Mouse (Mus musculus) liver, embryonic 12.5 days (tissue): Measurements from ENCODE around the gene Naa38. TPM values are rescaled to one million over a fixed set of nuclear protein-coding genes. Genes with fewer than 3 reads are reported as not detected.

Experiments used
- ATAC-seq: fragments of 200-750 bp; cut with Nextera tagmentation; 2 replicates; pipeline ENCODE4 v1.8.0; 2017; ENCODE audit warnings: moderate number of reproducible peaks, mild to moderate bottlenecking, moderate library complexity
- H3K27ac ChIP-seq: fragments of 300-500 bp; sonication (generic); 2 replicates; pipeline ENCODE4 v1.5.1; 2016; ENCODE audit warnings: mild to moderate bottlenecking
- H3K27me3 ChIP-seq: fragments of 300-500 bp; sonication (generic); replicated peaks from 2 replicates; pipeline ENCODE4 v1.6.1; 2016; ENCODE audit warnings: mild to moderate bottlenecking, moderate library complexity
- H3K36me3 ChIP-seq: fragments of 300-500 bp; sonication (generic); 2 replicates; pipeline ENCODE4 v1.6.1; 2016; ENCODE audit warnings: mild to moderate bottlenecking, moderate library complexity
- H3K4me1 ChIP-seq: fragments of 300-500 bp; sonication (generic); 2 replicates; pipeline ENCODE4 v1.6.1; 2016
- H3K4me2 ChIP-seq: fragments of 300-500 bp; sonication (generic); 2 replicates; pipeline ENCODE4 v1.6.1; 2016; ENCODE audit warnings: mild to moderate bottlenecking, moderate library complexity
- H3K4me3 ChIP-seq: fragments of 300-500 bp; sonication (generic); 2 replicates; pipeline ENCODE4 v1.5.1; 2016; ENCODE audit warnings: mild to moderate bottlenecking, moderate library complexity
- H3K9ac ChIP-seq: fragments of 300-500 bp; sonication (generic); 2 replicates; pipeline ENCODE4 v1.6.1; 2016; ENCODE audit warnings: mild to moderate bottlenecking, moderate library complexity
- H3K9me3 ChIP-seq: fragments of 300-500 bp; sonication (generic); replicated peaks from 2 replicates; pipeline ENCODE4 v1.6.1; 2016; ENCODE audit warnings: mild to moderate bottlenecking, moderate library complexity
- WGBS: fragments of 180-500 bp; shearing (Covaris S2); methylation state at CpG from one replicate; pipeline ENCODE4 v1.1.7; 2016; ENCODE audit not compliant: insufficient replicate concordance; 5-methylcytosine and 5-hydroxymethylcytosine counted together
- polyA plus RNA-seq: library from polyadenylated mRNA; unstranded; fragments of >200 nt; fragmentation: Nextera tagmentation; extraction: Ambion mirVana; gene quantifications from 2 replicates; pipeline ENCODE4 v1.2.1, GENCODE M21; 2016

The Naa38 gene
- polyA plus RNA-seq, 1 experiment from 2014 or later = 119 TPM

DNA sequence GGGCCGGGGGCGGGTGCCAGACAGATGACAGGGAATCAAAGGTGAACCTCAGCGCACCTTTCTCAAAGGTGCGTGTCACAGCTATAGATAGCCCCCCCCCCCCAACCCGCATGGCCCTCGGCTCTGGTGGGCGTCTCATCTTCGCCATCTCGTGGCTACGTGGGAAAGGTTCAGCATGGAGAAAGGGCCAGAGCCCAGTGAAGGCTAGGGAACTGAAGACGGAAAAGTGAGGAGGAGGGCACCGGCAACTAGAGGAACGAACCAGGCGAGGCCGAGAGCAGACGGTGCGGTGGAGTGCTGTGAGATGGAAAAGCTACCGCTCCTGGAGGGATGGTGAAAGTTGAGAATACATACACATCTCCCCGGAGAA is 24.1 kb downstream of the Naa38 start:
- Histone ChIP-seq H3K27me3 (peaks cover 50% of the 10 kb centered on the region), H3K9ac (peak overlapping the region; percentile 63), H3K4me1 (peaks cover 86% of the 10 kb centered on the region), H3K4me3 (peak overlapping the region; percentile 60), H3K4me2 (peak overlapping the region; percentile 100), H3K9me3 (no peaks in the 10 kb centered on the region), H3K36me3 (no peaks in the 10 kb centered on the region), H3K27ac (peak overlapping the region; percentile 83)
- no peak for ATAC-seq
- WGBS = under 1% methylated on average over 19 of the region's 19 CpGs

DNA sequence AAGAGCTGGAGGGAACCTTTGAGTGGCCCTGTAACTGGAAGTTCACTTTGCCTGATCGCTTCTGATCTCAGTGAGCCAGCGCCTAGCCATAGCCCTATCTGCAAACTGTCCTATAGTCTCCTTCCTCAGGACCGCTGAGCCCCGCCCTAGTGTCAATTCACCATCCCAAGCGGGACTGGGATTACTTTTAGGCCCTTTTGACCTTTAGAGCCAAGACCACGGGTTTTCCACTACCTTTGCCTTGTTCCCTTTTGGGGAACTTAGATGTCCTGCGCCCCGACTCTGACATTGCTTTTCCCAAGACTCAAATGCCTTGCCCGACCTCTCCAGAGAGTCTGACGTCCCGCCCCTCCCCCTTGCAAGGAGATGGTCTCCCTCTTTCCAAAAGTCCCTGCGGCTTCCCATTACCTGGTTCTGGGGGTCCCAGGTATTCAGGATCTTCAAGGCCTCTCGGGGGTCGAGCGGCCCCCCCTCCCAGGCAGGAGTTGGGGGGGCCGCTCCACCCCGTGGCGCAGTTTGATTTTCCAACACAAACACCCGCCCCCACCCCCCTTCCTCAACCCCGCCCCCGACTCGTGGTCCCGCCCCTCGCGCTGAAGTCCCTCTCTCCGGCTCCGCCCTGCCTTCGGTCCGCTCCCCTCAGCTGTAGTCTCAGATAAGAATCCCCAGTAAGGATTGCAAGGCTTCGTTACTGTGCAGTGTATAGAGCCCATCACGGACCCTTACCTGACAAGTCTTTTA is 24.7 kb downstream of the Naa38 start:
- WGBS = under 1% methylated on average over 30 of the region's 31 CpGs
- Histone ChIP-seq H3K27me3 (peaks cover 50% of the 10 kb centered on the region), H3K36me3 (no peaks in the 10 kb centered on the region), H3K27ac (peak overlapping the region; percentile 83), H3K4me1 (peaks cover 84% of the 10 kb centered on the region), H3K9ac (peak overlapping the region; percentile 63), H3K4me3 (peak overlapping the region; percentile 60), H3K4me2 (peak overlapping the region; percentile 100), H3K9me3 (no peaks in the 10 kb centered on the region)
- ATAC-seq = peak; percentile 73

DNA sequence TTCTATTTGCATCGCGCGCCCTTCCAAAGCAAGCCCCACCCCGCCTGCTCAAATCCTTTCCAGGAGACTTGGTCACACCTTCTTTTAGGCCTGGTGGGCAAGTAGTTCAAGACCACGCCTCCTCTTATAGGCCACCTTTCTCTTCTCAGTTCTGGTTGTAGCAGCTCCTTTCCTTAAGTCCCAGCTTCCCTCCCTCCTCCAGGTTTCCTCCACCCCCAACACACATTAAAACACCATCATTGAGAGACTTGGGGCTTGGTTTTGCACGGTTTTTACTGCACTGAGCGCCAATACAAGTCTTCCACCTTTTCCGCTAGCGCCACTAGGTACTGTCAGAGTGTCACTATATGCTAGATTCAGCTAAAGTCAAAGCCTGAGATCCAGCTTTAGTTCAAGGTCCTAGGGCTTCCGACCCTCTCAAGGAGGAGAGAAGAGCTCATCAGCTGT is 25.3 kb downstream of the Naa38 start:
- Histone ChIP-seq H3K27ac (peak overlapping the region; percentile 83; the same call in 1 of the 2 replicates), H3K4me2 (peak overlapping the region; percentile 100), H3K4me1 (peaks cover 80% of the 10 kb centered on the region), H3K9me3 (no peaks in the 10 kb centered on the region), H3K27me3 (peaks cover 49% of the 10 kb centered on the region), H3K9ac (no peak overlapping the region; the same call in 1 of the 2 replicates), H3K4me3 (peak overlapping the region; percentile 60), H3K36me3 (no peaks in the 10 kb centered on the region)
- WGBS = 14% methylated on average over 10 of the region's 10 CpGs
- ATAC-seq = no peak

DNA sequence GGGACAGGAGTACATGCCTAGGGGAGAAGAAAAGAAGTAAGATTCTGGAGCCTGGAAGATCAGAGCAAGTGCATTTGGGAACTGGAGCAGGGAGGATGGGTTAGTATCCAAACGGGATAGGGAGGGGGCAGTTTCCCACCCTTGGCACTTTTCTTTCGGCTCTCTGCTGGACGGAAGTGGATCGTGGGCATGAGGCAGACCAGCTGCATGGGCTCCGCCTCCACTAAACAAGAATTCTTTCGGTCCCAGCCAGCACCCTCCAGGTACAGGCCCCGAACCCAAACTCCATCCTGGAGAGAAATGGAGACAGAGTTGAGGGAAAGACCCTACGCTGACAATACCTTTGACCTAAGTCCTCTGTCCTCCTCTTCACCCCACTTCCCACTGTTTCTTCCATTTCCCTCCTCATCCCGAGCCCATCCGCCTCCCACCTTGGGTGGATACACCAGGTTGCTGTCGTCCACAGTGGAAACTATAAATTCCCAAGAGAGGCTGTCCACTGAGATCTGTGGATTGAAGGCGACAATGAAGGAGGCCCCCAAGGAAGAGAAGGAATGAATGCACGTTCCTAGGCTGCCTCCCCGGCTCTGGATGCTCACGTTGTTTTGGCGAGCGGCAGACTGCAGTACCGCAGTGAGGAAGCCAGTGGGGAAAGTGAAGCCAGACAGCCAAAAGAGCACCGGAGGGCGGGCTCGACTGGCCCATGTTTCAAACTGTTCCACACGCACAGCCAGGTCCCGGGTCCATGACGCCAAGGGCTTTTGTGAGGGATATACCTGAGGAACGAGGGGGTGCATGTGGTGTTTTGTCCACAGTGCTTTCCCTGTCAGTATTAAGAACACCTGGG is 26.1 kb downstream of the Naa38 start:
- Histone ChIP-seq H3K4me1 (peaks cover 80% of the 10 kb centered on the region), H3K27me3 (peaks cover 42% of the 10 kb centered on the region), H3K4me3 (0 out of 2 replicates have a peak overlapping the region, but pooled peaks have one; percentile 60), H3K27ac (no peak overlapping the region), H3K9me3 (no peaks in the 10 kb centered on the region), H3K9ac (no peak overlapping the region), H3K4me2 (peak overlapping the region; percentile 100), H3K36me3 (no peaks in the 10 kb centered on the region)
- ATAC-seq = no peak
- WGBS = 29% methylated on average over 25 of the region's 25 CpGs

DNA sequence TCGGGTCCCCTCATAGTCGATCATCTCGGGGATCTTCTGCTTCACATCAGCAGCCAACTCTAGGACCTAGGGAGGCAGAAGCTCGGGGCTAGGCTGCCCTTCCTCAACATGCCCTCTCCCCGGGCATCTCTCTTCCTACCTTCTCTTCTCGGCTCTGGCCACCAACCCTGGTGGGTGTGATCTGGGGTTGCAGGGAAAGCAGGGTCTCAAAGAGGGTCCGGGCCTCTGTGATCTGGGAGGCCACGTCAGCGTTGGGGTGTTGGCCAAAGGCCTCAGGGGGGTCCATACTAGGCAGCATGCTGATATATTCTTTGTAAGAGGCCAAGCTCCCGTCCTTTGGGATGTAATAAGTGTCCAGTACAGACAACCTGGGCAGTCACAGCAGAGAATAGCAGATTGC is 27.6 kb downstream of the Naa38 start:
- Histone ChIP-seq H3K27ac (no peak overlapping the region), H3K9me3 (no peaks in the 10 kb centered on the region), H3K9ac (no peak overlapping the region), H3K4me1 (peaks cover 71% of the 10 kb centered on the region), H3K36me3 (no peaks in the 10 kb centered on the region), H3K27me3 (peaks cover 33% of the 10 kb centered on the region), H3K4me3 (no peak overlapping the region), H3K4me2 (no peak overlapping the region)
- 75% methylated on average over 10 of the region's 10 CpGs for WGBS
- no peak for ATAC-seq

DNA sequence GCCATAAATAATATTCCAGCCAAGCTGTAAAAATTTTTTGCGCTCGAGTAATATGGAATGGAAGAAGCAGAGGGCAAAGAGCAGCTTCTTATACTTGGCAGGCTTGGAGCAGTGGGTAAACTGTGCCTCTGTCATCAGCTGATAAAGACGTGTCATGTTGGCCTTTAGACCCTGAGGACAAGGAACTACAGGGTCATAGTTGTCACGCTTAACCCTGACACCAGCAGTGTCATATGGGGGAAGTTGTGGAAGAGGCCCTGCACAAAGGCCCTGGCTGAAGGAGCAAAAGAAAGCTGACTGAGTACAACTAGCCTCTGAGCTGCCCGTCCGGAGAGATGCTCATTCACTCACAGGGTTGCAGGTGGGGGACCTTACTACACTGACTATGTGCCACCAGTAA is 28.6 kb downstream of the Naa38 start:
- H3K4me3 ChIP-seq = no peak overlapping the region
- H3K27ac ChIP-seq = no peak overlapping the region
- no peak for ATAC-seq
- no peak overlapping the region for H3K4me2 ChIP-seq
- peaks cover 33% of the 10 kb centered on the region for H3K27me3 ChIP-seq
- no peaks in the 10 kb centered on the region for H3K9me3 ChIP-seq
- no peaks in the 10 kb centered on the region for H3K36me3 ChIP-seq
- no peak overlapping the region; the same call in 1 of the 2 replicates for H3K9ac ChIP-seq
- 25% methylated on average over 6 of the region's 6 CpGs for WGBS
- peaks cover 66% of the 10 kb centered on the region for H3K4me1 ChIP-seq

DNA sequence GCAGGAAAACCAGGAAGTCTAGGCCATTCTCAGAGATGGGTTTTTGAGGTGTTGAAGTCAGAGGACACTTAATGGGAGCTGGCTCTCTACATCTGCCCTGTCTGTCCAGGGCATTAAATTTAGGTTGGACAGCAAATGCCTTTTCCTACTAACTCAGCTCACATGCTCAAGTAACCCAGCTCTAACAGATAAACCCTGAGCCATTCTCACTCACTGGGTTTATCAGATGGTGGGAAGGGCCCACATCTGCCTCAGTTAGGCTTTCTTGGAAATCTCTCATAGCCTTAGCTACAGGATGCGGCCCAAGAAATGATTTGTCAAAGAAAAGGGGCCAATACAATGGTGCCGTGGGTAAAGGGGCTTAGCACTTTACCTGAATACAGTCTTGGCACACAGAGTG is 31.0 kb downstream of the Naa38 start:
- Histone ChIP-seq H3K36me3 (no peaks in the 10 kb centered on the region), H3K4me3 (no peak overlapping the region), H3K27ac (0 out of 2 replicates have a peak overlapping the region, but pooled peaks have one; percentile 42), H3K9me3 (no peaks in the 10 kb centered on the region), H3K4me2 (no peak overlapping the region), H3K4me1 (peaks cover 49% of the 10 kb centered on the region), H3K27me3 (peaks cover 31% of the 10 kb centered on the region), H3K9ac (no peak overlapping the region)
- 32% methylated on average over 2 of the region's 2 CpGs for WGBS
- ATAC-seq = peak; percentile 57; the same call in 1 of the 2 replicates

DNA sequence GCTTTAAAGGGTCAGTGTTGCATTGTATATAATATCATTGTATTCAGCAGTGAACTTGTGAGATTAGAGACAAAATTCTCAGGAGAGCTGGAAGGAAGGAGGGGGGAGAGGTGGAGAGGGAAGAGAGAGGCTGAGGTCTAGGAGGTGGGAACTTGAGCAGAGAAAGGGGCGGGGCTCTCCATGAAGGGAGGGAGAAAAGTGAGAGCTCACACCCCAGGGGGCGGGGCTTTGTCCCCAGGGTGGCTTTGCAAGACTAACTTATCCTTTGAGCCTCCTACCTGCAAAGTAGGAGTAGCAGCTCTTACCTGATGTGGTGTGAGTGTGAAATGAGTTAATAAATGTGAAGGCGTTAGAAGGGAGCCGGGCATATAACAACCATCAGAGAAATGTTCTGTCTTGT is 33.5 kb downstream of the Naa38 start:
- Histone ChIP-seq H3K4me3 (no peak overlapping the region), H3K27me3 (peaks cover 20% of the 10 kb centered on the region), H3K27ac (no peak overlapping the region), H3K36me3 (no peaks in the 10 kb centered on the region), H3K9ac (no peak overlapping the region), H3K9me3 (no peaks in the 10 kb centered on the region), H3K4me1 (peaks cover 37% of the 10 kb centered on the region), H3K4me2 (no peak overlapping the region)
- whole genome bisulfite sequencing = 21% methylated on average over 4 of the region's 4 CpGs
- no peak for ATAC-seq

DNA sequence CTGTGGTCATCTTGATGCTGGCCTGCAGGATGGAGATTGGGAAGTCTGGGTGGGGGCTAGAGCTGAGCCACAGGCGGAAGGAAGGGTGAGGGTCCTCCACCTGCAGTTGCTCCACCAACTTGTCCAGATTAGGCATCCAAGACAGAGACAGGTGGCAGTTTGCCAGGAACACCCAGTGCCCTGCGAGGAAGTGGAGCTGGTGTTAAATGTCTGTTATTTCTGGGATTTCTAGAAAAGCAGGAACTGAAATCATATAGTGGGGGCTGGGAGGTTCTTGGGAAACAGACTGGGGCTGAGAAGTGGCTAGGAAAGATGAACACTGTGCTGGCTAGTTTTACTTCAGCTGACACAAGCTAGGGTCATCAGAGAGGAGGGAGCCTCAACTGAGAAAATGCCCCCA is 34.0 kb downstream of the Naa38 start:
- WGBS = 24% methylated on average over 2 of the region's 2 CpGs
- no peak overlapping the region for H3K4me2 ChIP-seq
- H3K9me3 ChIP-seq = no peaks in the 10 kb centered on the region
- peaks cover 23% of the 10 kb centered on the region for H3K27me3 ChIP-seq
- H3K4me1 ChIP-seq = peaks cover 32% of the 10 kb centered on the region
- H3K4me3 ChIP-seq = no peak overlapping the region
- H3K36me3 ChIP-seq = no peaks in the 10 kb centered on the region
- H3K27ac ChIP-seq = no peak overlapping the region
- H3K9ac ChIP-seq = no peak overlapping the region
- ATAC-seq = no peak

DNA sequence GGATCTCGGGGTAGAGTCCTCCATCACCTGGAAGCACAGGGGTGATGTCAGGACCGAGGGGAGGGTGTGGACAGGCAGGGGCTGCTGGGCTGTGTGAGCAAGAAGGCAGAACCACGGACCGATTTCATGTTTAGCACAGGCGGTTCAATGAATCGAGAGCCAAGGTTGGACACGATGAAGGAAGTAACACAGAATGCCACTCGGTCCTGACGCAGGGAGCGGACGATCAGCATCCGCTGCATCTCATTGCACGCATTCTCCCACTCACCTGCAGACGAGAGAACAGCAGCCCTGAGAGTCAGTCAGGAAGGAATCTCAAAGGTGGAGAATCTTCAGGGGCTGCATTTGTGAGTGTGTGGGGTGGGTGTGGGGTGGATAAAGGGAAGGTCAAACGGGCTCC is 35.3 kb downstream of the Naa38 start:
- WGBS = 76% methylated on average over 15 of the region's 15 CpGs

DNA sequence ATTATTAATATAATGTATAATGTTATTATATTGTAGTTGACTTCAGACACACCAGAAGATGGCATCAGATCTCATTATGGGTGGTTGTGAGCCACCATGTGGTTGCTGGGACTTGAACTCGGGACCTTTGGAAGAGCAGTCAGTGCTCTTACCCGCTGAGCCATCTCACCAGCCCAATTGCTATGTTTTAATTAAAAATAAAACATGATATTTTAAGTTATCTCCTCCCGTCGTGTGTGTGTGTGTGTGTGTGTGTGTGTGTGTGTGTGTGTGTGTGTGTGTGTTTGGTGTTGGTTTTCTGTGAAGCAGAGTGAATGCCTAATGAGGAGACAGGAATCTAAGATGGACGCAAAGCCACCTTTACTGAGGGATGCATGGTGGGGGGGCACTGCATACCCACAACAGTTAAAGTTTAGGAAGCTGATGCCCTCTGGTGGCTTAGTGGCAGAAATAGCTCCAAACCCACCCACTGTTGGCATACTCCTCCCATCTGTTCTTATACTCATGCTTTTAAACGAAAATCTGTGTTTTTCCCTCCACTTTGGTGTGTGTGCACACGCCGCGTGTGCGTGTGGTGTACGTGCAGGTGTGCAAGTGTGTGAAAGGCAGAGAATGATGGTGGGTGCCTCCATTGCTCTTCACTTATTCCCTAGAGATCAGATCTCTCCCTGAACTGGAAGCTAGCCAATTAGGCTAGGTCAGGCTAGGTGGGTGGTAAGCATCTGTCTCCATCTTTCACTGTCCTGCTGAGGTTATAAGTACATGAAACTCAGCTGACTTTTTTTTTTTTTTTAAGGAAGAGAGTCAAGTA is 36.7 kb downstream of the Naa38 start:
- ATAC-seq = peak; percentile 55; the same call in 1 of the 2 replicates
- Histone ChIP-seq H3K27ac (no peak overlapping the region), H3K27me3 (peaks cover 41% of the 10 kb centered on the region), H3K4me2 (no peak overlapping the region), H3K4me3 (no peak overlapping the region), H3K36me3 (no peaks in the 10 kb centered on the region), H3K4me1 (peaks cover 12% of the 10 kb centered on the region), H3K9me3 (no peaks in the 10 kb centered on the region), H3K9ac (no peak overlapping the region)
- 32% methylated on average over 11 of the region's 11 CpGs for WGBS

More for the DNA sequence above, 35.3 kb downstream of the Naa38 start:
- Histone ChIP-seq H3K4me3 (no peak overlapping the region), H3K9me3 (no peaks in the 10 kb centered on the region), H3K36me3 (no peaks in the 10 kb centered on the region), H3K4me1 (peaks cover 24% of the 10 kb centered on the region), H3K4me2 (no peak overlapping the region), H3K27me3 (peaks cover 34% of the 10 kb centered on the region), H3K9ac (no peak overlapping the region), H3K27ac (no peak overlapping the region)
- no peak for ATAC-seq
